ENCODE assay signal across 8 mouse cellular contexts in the genomic region with DNA sequence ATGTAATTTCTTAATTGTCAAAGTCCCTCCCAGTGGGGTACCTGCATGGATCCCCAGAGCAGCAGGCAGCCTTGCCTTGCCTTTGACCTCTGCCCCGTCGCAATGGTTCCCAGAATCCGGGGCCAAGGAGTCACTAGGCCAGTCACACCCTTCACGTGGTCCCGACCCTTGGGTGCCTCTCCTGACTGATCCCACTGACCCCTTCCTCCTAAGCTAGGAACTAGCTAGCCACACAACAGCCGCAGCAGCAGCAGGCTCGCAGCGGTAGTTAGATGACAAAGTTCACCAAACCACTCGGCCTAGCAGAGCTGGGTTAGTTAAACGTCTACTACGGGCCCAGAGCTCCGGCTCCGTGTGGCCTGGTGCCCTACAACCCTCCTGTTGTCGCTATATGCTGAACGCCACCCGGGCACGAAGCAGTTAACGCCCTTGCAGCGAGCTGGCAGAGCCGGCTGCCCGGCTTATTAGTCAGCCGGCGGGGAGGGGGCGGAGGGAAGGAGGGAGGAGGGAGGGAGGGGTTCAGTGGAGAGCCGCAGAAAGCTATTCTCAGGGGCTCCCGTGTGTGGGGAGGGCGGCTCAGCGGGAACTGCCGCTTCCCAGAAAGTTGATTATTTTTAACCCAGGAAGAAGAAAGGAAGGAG.
A peak's percentile ranks its signal among the peaks of the same experiment; 100 is the strongest.
DNase-seq lines count a peak whose midpoint lies in the region; ATAC-seq and TF ChIP-seq lines count a peak whose summit lies in the region.

No protein-coding gene starts in this region.

- no peaks in the 10 kb centered on the region for H3K9me3 ChIP-seq in hindbrain, embryonic 11.5 days (ENCODE audit: control insufficient read depth, low read length)
- H3K9me3 ChIP-seq in lung, postnatal 0 days (ENCODE audit: low read length), result no peaks in the 10 kb centered on the region

- under 1% methylated on average over 29 of the region's 29 CpGs for WGBS in hindbrain, embryonic 11.5 days
- 1% methylated on average over 28 of the region's 29 CpGs for WGBS in lung, postnatal 0 days

- CTCF ChIA-PET in Patski (lab: Charles Lee), result interaction anchor here (0.9 to 2.6 kb wide), 5 partner anchors 11 to 249 kb away, joined by 3 to 6 read pairs (median 3); no protein-coding TSS in a partner anchor

- H3K36me3 ChIP-seq in hindbrain, embryonic 11.5 days (ENCODE audit: control insufficient read depth, insufficient read depth, low read length), result no peaks in the 10 kb centered on the region
- H3K36me3 ChIP-seq in lung, postnatal 0 days (ENCODE audit: insufficient read depth, low read length), result no peaks in the 10 kb centered on the region

- peak overlapping the region; percentile 57 for H3K4me2 ChIP-seq in hindbrain, embryonic 11.5 days (replicated peaks; ENCODE audit: low read depth, low read length)
- peak overlapping the region; percentile 59 for H3K4me2 ChIP-seq in lung, postnatal 0 days (replicated peaks; ENCODE audit: low read depth, low read length)

- peak overlapping the region; percentile 83 for H3K9ac ChIP-seq in hindbrain, embryonic 11.5 days (ENCODE audit: low read depth, low read length)
- H3K9ac ChIP-seq in lung, postnatal 0 days (replicated peaks; ENCODE audit: low read depth), result peak overlapping the region; percentile 29; the same call in 1 of the 2 replicates

- peak; percentile 40 for ATAC-seq in Patski
- ATAC-seq in hindbrain, embryonic 11.5 days (ENCODE audit: low FRiP score), result peak; percentile 34
- peak; percentile 72 for ATAC-seq in lung, postnatal 0 days

- POLR2A ChIA-PET in Patski (lab: Charles Lee), result interaction anchor here (0.7 to 8.0 kb wide), 14 partner anchors 10 to 249 kb away, joined by 3 to 77 read pairs (median 4); a partner anchor contains a TSS

- in situ Hi-C loops in Patski (cut with MboI; ENCODE audit: low pct_unique_long_range_greater_than_20kb), result loop anchor here (5.0 to 10.0 kb wide), 5 partner anchors 73 to 282 kb away; a partner anchor contains a TSS

- 0 out of 2 replicates have a peak, but pooled peaks have one; percentile 2 for TF ChIP-seq EP300 in lung, postnatal 0 days (IDR thresholded peaks at IDR 0.05)

- peak overlapping the region; percentile 100 for H3K27ac ChIP-seq in hindbrain, embryonic 11.5 days (ENCODE audit: low read depth, low read length)
- H3K27ac ChIP-seq in lung, postnatal 0 days (ENCODE audit: low read length), result peak overlapping the region; percentile 96

- no peak for DNase-seq in Patski (ENCODE audit: low read depth, low spot score)
- peak; percentile 87 for DNase-seq in cerebellum, adult 9-10 months
- peak; percentile 77 to 83 for DNase-seq in frontal cortex, postnatal 10 days (ENCODE audit: low spot score in 2 of 2)
- peak; percentile 94 for DNase-seq in hindbrain, embryonic 11.5 days (ENCODE audit: low spot score)
- DNase-seq in layer of hippocampus, postnatal 14 days (ENCODE audit: low spot score in 2 of 2), result peak; percentile 82 to 86
- peak; percentile 96 for DNase-seq in lung, postnatal 0 days (ENCODE audit: low spot score)
- DNase-seq in retina, postnatal 1 day, result peak; percentile 94
- DNase-seq in yolk sac, embryonic 10.5 days (ENCODE audit: low spot score), result peak; percentile 95

- H3K4me1 ChIP-seq in hindbrain, embryonic 11.5 days (replicated peaks; ENCODE audit: control insufficient read depth, insufficient read depth, low read length), result peaks cover 56% of the 10 kb centered on the region
- peaks cover 47% of the 10 kb centered on the region for H3K4me1 ChIP-seq in lung, postnatal 0 days (ENCODE audit: insufficient read depth, low read depth, low read length)

- no peak for TF ChIP-seq CTCF in Patski (IDR thresholded peaks at IDR 0.05)
- TF ChIP-seq CTCF in lung, postnatal 0 days (IDR thresholded peaks at IDR 0.05), result no peak

- H3K27me3 ChIP-seq in Patski, result no peaks in the 10 kb centered on the region
- no peaks in the 10 kb centered on the region for H3K27me3 ChIP-seq in hindbrain, embryonic 11.5 days (ENCODE audit: control insufficient read depth, insufficient read depth, low read length)
- no peaks in the 10 kb centered on the region for H3K27me3 ChIP-seq in lung, postnatal 0 days (replicated peaks; ENCODE audit: insufficient read depth, low read length)

- H3K4me3 ChIP-seq in hindbrain, embryonic 11.5 days (ENCODE audit: low read depth, low read length), result peak overlapping the region; percentile 19
- H3K4me3 ChIP-seq in lung, postnatal 0 days (ENCODE audit: low read depth, low read length), result peak overlapping the region; percentile 17
